Mouse (Mus musculus) spleen, adult 2 months (tissue): ENCODE measurements around the gene Mpig6b. TPM values are rescaled to one million over a fixed set of nuclear protein-coding genes. Genes with fewer than 3 reads are reported as not detected.

ENCODE experiments used
- DNase-seq, 2 experiments: peaks; one replicate each; pipeline versions ENCODE4 v3.0.0 to v3.0.0-alpha.2; 2012 to 2021; ENCODE audit warnings: low spot score in 2 of 2, low read depth in 1 of 2
- H3K27ac ChIP-seq: fragments of 200-500 bp; 2 replicates; pipeline ENCODE4 v1.5.1; 2012; ENCODE audit warnings: low read length, inconsistent platforms; ENCODE audit not compliant: insufficient read depth
- H3K27me3 ChIP-seq: fragments of 200-500 bp; 2 replicates; pipeline ENCODE4 v1.6.1; 2012; ENCODE audit warnings: mild to moderate bottlenecking, moderate library complexity, low read length, inconsistent platforms; ENCODE audit not compliant: control insufficient read depth, insufficient read depth
- H3K36me3 ChIP-seq: fragments of 200-500 bp; 2 replicates; pipeline ENCODE4 v1.6.1; 2012; ENCODE audit warnings: mild to moderate bottlenecking, low read length, inconsistent platforms; ENCODE audit not compliant: control insufficient read depth, insufficient read depth
- H3K4me1 ChIP-seq: fragments of 200-500 bp; 2 replicates; pipeline ENCODE4 v1.6.1; 2011; ENCODE audit warnings: inconsistent platforms; ENCODE audit not compliant: control insufficient read depth, insufficient read depth, insufficient read length
- H3K4me3 ChIP-seq: fragments of 200-500 bp; 2 replicates; pipeline ENCODE4 v1.5.1; 2011; ENCODE audit warnings: mild to moderate bottlenecking, inconsistent platforms; ENCODE audit not compliant: insufficient read depth, insufficient read length; ENCODE audit errors: extremely low read depth
- CTCF ChIP-seq: fragments of 200-500 bp; IDR thresholded peaks from 2 replicates; pipeline ENCODE4 v1.5.1; 2011; ENCODE audit warnings: mild to moderate bottlenecking, inconsistent platforms; ENCODE audit not compliant: insufficient read depth, insufficient read length, insufficient replicate concordance; ENCODE audit errors: extremely low read depth
- POLR2A ChIP-seq: fragments of 200-500 bp; IDR thresholded peaks from 2 replicates; pipeline ENCODE4 v1.6.1; 2011; ENCODE audit warnings: low read depth, low read length, inconsistent platforms
- WGBS: fragments of 180-500 bp; shearing (Covaris S2); methylation state at CpG from one replicate; pipeline ENCODE4 v1.1.7; 2018; 5-methylcytosine and 5-hydroxymethylcytosine counted together
- polyA plus RNA-seq: library from polyadenylated mRNA; depleted of rRNA; stranded (reverse); fragments of >200 nt; gene quantifications from 2 replicates; pipeline ENCODE4 v1.2.3, GENCODE M21; 2012

Gene Mpig6b
- polyA plus RNA-seq, 1 experiment = 4.8 TPM

GRCm38 (mm10) chr17:35079778-35080177, 13.8 kb upstream of the Mpig6b start:
- Histone ChIP-seq H3K27ac (no peak overlapping the region), H3K27me3 (no peaks in the 10 kb centered on the region), H3K4me3 (no peak overlapping the region), H3K4me1 (no peaks in the 10 kb centered on the region; the same call in 1 of the 2 replicates), H3K36me3 (no peaks in the 10 kb centered on the region)
- 67% methylated on average over 9 of the region's 9 CpGs for WGBS
- TF ChIP-seq CTCF (no peak), POLR2A (no peak)
- no peak for DNase-seq

GRCm38 (mm10) chr17:35077786-35078233, 11.8 kb upstream of the Mpig6b start, which contains the start of gene Ly6g6d:
TSS of gene Ly6g6d (minus strand) at chr17:35078065.
- peak in 1 of 2 experiments; percentile 19 for DNase-seq
- Histone ChIP-seq H3K36me3 (no peaks in the 10 kb centered on the region), H3K4me3 (no peak within 1 kb of the TSS; the same call in 1 of the 2 replicates), H3K27ac (no peak within 1 kb of the TSS), H3K27me3 (no peaks in the 10 kb centered on the region), H3K4me1 (no peaks in the 10 kb centered on the region; the same call in 1 of the 2 replicates)
- WGBS = 4% methylated on average over 14 of the region's 14 CpGs
- peak; percentile 22; the same call in 1 of the 2 replicates for TF ChIP-seq CTCF
- TF ChIP-seq POLR2A = no peak

GRCm38 (mm10) chr17:35077285-35077684, 11.3 kb upstream of the Mpig6b start:
- TF ChIP-seq POLR2A (no peak), CTCF (no peak)
- Histone ChIP-seq H3K36me3 (no peaks in the 10 kb centered on the region), H3K27me3 (no peaks in the 10 kb centered on the region), H3K27ac (no peak overlapping the region), H3K4me3 (no peak overlapping the region; the same call in 1 of the 2 replicates), H3K4me1 (no peaks in the 10 kb centered on the region; the same call in 1 of the 2 replicates)
- 11% methylated on average over 2 of the region's 2 CpGs for WGBS
- DNase-seq = no peak

GRCm38 (mm10) chr17:35076507-35077176, 10.7 kb upstream of the Mpig6b start, which contains the start of gene Ly6g6e:
TSS of gene Ly6g6e (plus strand) at chr17:35076902.
- no peaks in the 10 kb centered on the region for H3K27me3 ChIP-seq
- H3K27ac ChIP-seq = no peak within 1 kb of the TSS
- WGBS = 66% methylated on average over 10 of the region's 10 CpGs
- no peaks in the 10 kb centered on the region for H3K36me3 ChIP-seq
- no peak for DNase-seq
- H3K4me1 ChIP-seq = no peaks in the 10 kb centered on the region; the same call in 1 of the 2 replicates
- TF ChIP-seq CTCF = no peak
- TF ChIP-seq POLR2A = no peak
- H3K4me3 ChIP-seq = no peak within 1 kb of the TSS; the same call in 1 of the 2 replicates

- Histone ChIP-seq H3K36me3 (no peaks in the 10 kb centered on the region), H3K27me3 (no peaks in the 10 kb centered on the region), H3K4me1 (no peaks in the 10 kb centered on the region; the same call in 1 of the 2 replicates), H3K27ac (no peak overlapping the region), H3K4me3 (no peak overlapping the region)
- WGBS = 10% methylated on average over 17 of the region's 17 CpGs
- no peak for DNase-seq
- TF ChIP-seq CTCF (no peak), POLR2A (no peak)
These were observed 8.1 kb upstream of the Mpig6b start for GRCm38 (mm10) chr17:35074097-35074496.

GRCm38 (mm10) chr17:35071454-35071853, 5.5 kb upstream of the Mpig6b start:
- Histone ChIP-seq H3K4me3 (no peak overlapping the region), H3K27ac (no peak overlapping the region), H3K4me1 (no peaks in the 10 kb centered on the region), H3K36me3 (no peaks in the 10 kb centered on the region), H3K27me3 (no peaks in the 10 kb centered on the region; the same call in 1 of the 2 replicates)
- 87% methylated on average over 9 of the region's 9 CpGs for WGBS
- DNase-seq = no peak
- TF ChIP-seq CTCF = no peak
- no peak for TF ChIP-seq POLR2A

GRCm38 (mm10) chr17:35070556-35071229, 4.7 kb upstream of the Mpig6b start:
- TF ChIP-seq CTCF = no peak
- no peak for TF ChIP-seq POLR2A
- no peaks in the 10 kb centered on the region for H3K36me3 ChIP-seq
- H3K27me3 ChIP-seq = no peaks in the 10 kb centered on the region; the same call in 1 of the 2 replicates
- H3K4me1 ChIP-seq = no peaks in the 10 kb centered on the region
- H3K27ac ChIP-seq = no peak overlapping the region
- WGBS = 44% methylated on average over 6 of the region's 6 CpGs
- no peak for DNase-seq
- H3K4me3 ChIP-seq = no peak overlapping the region
